Mouse (Mus musculus): Measurements from ENCODE around the gene Clec2d.
"Not testable (repeated sequence)": the region's sequence is repeated elsewhere in the genome, so short reads cannot be mapped to it uniquely, and the experiment has no call there.

Gene Clec2d

GRCm38 (mm10) chr6:129187200-129187651 lies 6.8 kb downstream of the Clec2d start:
- no peak for DNase-seq (ENCODE audit: low spot score in 2 of 2)

- DNase-seq (ENCODE audit: low spot score in 2 of 2) = not testable (repeated sequence)
Measured at GRCm38 (mm10) chr6:129187816-129188215, 7.4 kb downstream of the Clec2d start.

GRCm38 (mm10) chr6:129193431-129193830 lies 13.0 kb downstream of the Clec2d start:
- no peak for DNase-seq (ENCODE audit: low spot score in 2 of 2)

GRCm38 (mm10) chr6:129200066-129200465 lies 19.7 kb downstream of the Clec2d start:
- DNase-seq (ENCODE audit: low spot score in 2 of 2) = not testable (repeated sequence)

GRCm38 (mm10) chr6:129202306-129202705 lies 21.9 kb downstream of the Clec2d start:
- DNase-seq (ENCODE audit: low spot score in 2 of 2) = no peak

GRCm38 (mm10) chr6:129204342-129204741 lies 23.9 kb downstream of the Clec2d start:
- DNase-seq (ENCODE audit: low spot score in 2 of 2) = no peak

GRCm38 (mm10) chr6:129204838-129205237 lies 24.4 kb downstream of the Clec2d start:
- no peak for DNase-seq (ENCODE audit: low spot score in 2 of 2)

GRCm38 (mm10) chr6:129208891-129209519 lies 28.6 kb downstream of the Clec2d start:
- DNase-seq (ENCODE audit: low spot score in 2 of 2) = no peak

GRCm38 (mm10) chr6:129209785-129210446 lies 29.5 kb downstream of the Clec2d start:
- no peak for DNase-seq (ENCODE audit: low spot score in 2 of 2)

- DNase-seq (ENCODE audit: low spot score in 2 of 2) = no peak
Measured at GRCm38 (mm10) chr6:129210447-129210790, 30.0 kb downstream of the Clec2d start.

- no peak for DNase-seq (ENCODE audit: low spot score in 2 of 2)
Measured at GRCm38 (mm10) chr6:129212421-129213195, 32.2 kb downstream of the Clec2d start.

- DNase-seq (ENCODE audit: low spot score in 2 of 2) = no peak
Measured at GRCm38 (mm10) chr6:129213497-129213896, 33.1 kb downstream of the Clec2d start.

- DNase-seq (ENCODE audit: low spot score in 2 of 2) = no peak
Measured at GRCm38 (mm10) chr6:129214263-129214662, 33.8 kb downstream of the Clec2d start.

GRCm38 (mm10) chr6:129215053-129215452 lies 34.6 kb downstream of the Clec2d start:
- DNase-seq (ENCODE audit: low spot score in 2 of 2) = no peak

- no peak for DNase-seq (ENCODE audit: low spot score in 2 of 2)
Measured at GRCm38 (mm10) chr6:129215886-129216637, 35.6 kb downstream of the Clec2d start.

- no peak for DNase-seq (ENCODE audit: low spot score in 2 of 2)
Measured at GRCm38 (mm10) chr6:129216721-129217230, 36.4 kb downstream of the Clec2d start.

GRCm38 (mm10) chr6:129218191-129218696 lies 37.8 kb downstream of the Clec2d start:
- no peak for DNase-seq (ENCODE audit: low spot score in 2 of 2)

GRCm38 (mm10) chr6:129219897-129220517 lies 39.6 kb downstream of the Clec2d start:
- no peak for DNase-seq (ENCODE audit: low spot score in 2 of 2)

GRCm38 (mm10) chr6:129221053-129221452 lies 40.6 kb downstream of the Clec2d start:
- no peak for DNase-seq (ENCODE audit: low spot score in 2 of 2)

GRCm38 (mm10) chr6:129222188-129222800 lies 41.9 kb downstream of the Clec2d start:
- DNase-seq (ENCODE audit: low spot score in 2 of 2) = no peak

GRCm38 (mm10) chr6:129223611-129224010 lies 43.2 kb downstream of the Clec2d start:
- no peak for DNase-seq (ENCODE audit: low spot score in 2 of 2)
